In genomic region chr11:52419861-52420260, GRCm38 (mm10) we compare ENCODE assay signal across 22 mouse cellular contexts. TPM values are rescaled to one million over a fixed set of nuclear protein-coding genes. Genes with fewer than 3 reads are reported as not detected.
DNase-seq lines count a peak whose midpoint lies in the region; ATAC-seq and TF ChIP-seq lines count a peak whose summit lies in the region.
"Had no signal": no experiment of that assay in that cellular context is flagged by ENCODE, and none has a peak within 500 bp of the region (broad histone marks: within the 10 kb centered on the region; RNA-seq: fewer than 3 reads in every experiment).

No protein-coding gene starts in this region.

- no peaks in the 10 kb centered on the region for H3K9me3 ChIP-seq in kidney, embryonic 15.5 days (replicated peaks)
- no peaks in the 10 kb centered on the region for H3K9me3 ChIP-seq in kidney, embryonic 14.5 days (ENCODE audit: control insufficient read depth, low read length)
- H3K9me3 ChIP-seq: embryonic facial prominence, embryonic 13.5 days; embryonic facial prominence, embryonic 15.5 days; forebrain, embryonic 10.5 days; forebrain, embryonic 12.5 days had no signal

- H3K9ac ChIP-seq in kidney, embryonic 15.5 days, result no peak overlapping the region
- no peak overlapping the region for H3K9ac ChIP-seq in kidney, embryonic 14.5 days (ENCODE audit: low read depth, low read length)
- H3K9ac ChIP-seq: embryonic facial prominence, embryonic 13.5 days; embryonic facial prominence, embryonic 15.5 days; forebrain, embryonic 12.5 days had no signal

- TF ChIP-seq CTCF in kidney, adult 2 months (conservative IDR thresholded peaks at IDR 0.05; ENCODE audit: insufficient read depth, insufficient read length, low read depth, low read length), result no peak

- DNase-seq in kidney, adult 2 months, result peak; percentile 70
- DNase-seq in kidney, postnatal 4 days, result no peak
- DNase-seq in kidney, adult 18-20 months, result no peak
- DNase-seq in kidney, postnatal 36 days, result peak; percentile 43 to 50
- DNase-seq: adrenal gland, adult 2 months; adrenal gland, postnatal 10 days; adrenal gland, postnatal 25 days; cerebellum, adult 11 months; cerebellum, adult 18-20 months; cerebellum, adult 8-10 months; cerebellum, adult 9-11 months; cerebellum, postnatal 14 days; cerebellum, postnatal 36 days; embryo, embryonic 11 days had no signal

- no peak for TF ChIP-seq POLR2A in kidney, adult 2 months (IDR thresholded peaks at IDR 0.05; ENCODE audit: low read depth, low read length)

- ATAC-seq in kidney, embryonic 15.5 days (replicated peaks; ENCODE audit: low FRiP score), result no peak
- ATAC-seq in kidney, embryonic 14.5 days (ENCODE audit: low FRiP score, low TSS enrichment), result no peak
- ATAC-seq: forebrain, embryonic 14.5 days had no signal

- no peaks in the 10 kb centered on the region for H3K27me3 ChIP-seq in kidney, adult 2 months (replicated peaks; ENCODE audit: control insufficient read depth, insufficient read depth, low read length)
- H3K27me3 ChIP-seq in kidney, embryonic 15.5 days, result no peaks in the 10 kb centered on the region
- no peaks in the 10 kb centered on the region for H3K27me3 ChIP-seq in kidney, embryonic 14.5 days (ENCODE audit: control insufficient read depth, insufficient read depth, low read length)
- H3K27me3 ChIP-seq: embryonic facial prominence, embryonic 13.5 days; embryonic facial prominence, embryonic 15.5 days had no signal

- H3K4me1 ChIP-seq in kidney, adult 2 months (ENCODE audit: control insufficient read depth, insufficient read depth, low read length), result no peaks in the 10 kb centered on the region
- peaks cover 20% of the 10 kb centered on the region for H3K4me1 ChIP-seq in kidney, embryonic 15.5 days
- peaks cover 6% of the 10 kb centered on the region; the same call in 1 of the 2 replicates for H3K4me1 ChIP-seq in kidney, embryonic 14.5 days (ENCODE audit: control insufficient read depth, insufficient read depth, low read length)
- H3K4me1 ChIP-seq: embryonic facial prominence, embryonic 13.5 days; embryonic facial prominence, embryonic 15.5 days; forebrain, embryonic 10.5 days; forebrain, embryonic 12.5 days had no signal

- 42% methylated on average over 7 of the region's 7 CpGs for WGBS in kidney, adult 2 months
- WGBS in kidney, embryonic 15.5 days, result 70% methylated on average over 7 of the region's 7 CpGs
- 68% methylated on average over 7 of the region's 7 CpGs for WGBS in kidney, embryonic 14.5 days

- H3K27ac ChIP-seq in kidney, adult 2 months (ENCODE audit: insufficient read depth, low read depth, low read length), result no peak overlapping the region
- H3K27ac ChIP-seq in kidney, embryonic 15.5 days, result peak overlapping the region; percentile 76; the same call in 1 of the 2 replicates
- no peak overlapping the region for H3K27ac ChIP-seq in kidney, embryonic 14.5 days (ENCODE audit: low read depth, low read length)
- H3K27ac ChIP-seq: embryonic facial prominence, embryonic 13.5 days; embryonic facial prominence, embryonic 15.5 days; forebrain, embryonic 10.5 days; forebrain, embryonic 12.5 days had no signal

- H3K4me2 ChIP-seq in kidney, embryonic 15.5 days, result no peak overlapping the region; the same call in 1 of the 2 replicates
- H3K4me2 ChIP-seq in kidney, embryonic 14.5 days (replicated peaks; ENCODE audit: low read depth, low read length), result no peak overlapping the region
- H3K4me2 ChIP-seq: embryonic facial prominence, embryonic 13.5 days; embryonic facial prominence, embryonic 15.5 days; forebrain, embryonic 12.5 days had no signal

- no peak overlapping the region for H3K4me3 ChIP-seq in kidney, adult 2 months (ENCODE audit: insufficient read depth, low read depth, low read length)
- no peak overlapping the region for H3K4me3 ChIP-seq in kidney, embryonic 15.5 days (replicated peaks)
- no peak overlapping the region for H3K4me3 ChIP-seq in kidney, embryonic 14.5 days (ENCODE audit: low read length)
- H3K4me3 ChIP-seq: embryonic facial prominence, embryonic 13.5 days; embryonic facial prominence, embryonic 15.5 days; erythroblast, embryonic 14.5 days; forebrain, embryonic 10.5 days; forebrain, embryonic 12.5 days had no signal

- no peaks in the 10 kb centered on the region for H3K36me3 ChIP-seq in kidney, adult 2 months (ENCODE audit: control insufficient read depth, insufficient read depth, low read length)
- H3K36me3 ChIP-seq in kidney, embryonic 15.5 days, result no peaks in the 10 kb centered on the region
- H3K36me3 ChIP-seq in kidney, embryonic 14.5 days (ENCODE audit: control insufficient read depth, insufficient read depth, low read length), result no peaks in the 10 kb centered on the region
- H3K36me3 ChIP-seq: embryonic facial prominence, embryonic 13.5 days; embryonic facial prominence, embryonic 15.5 days; forebrain, embryonic 10.5 days; forebrain, embryonic 12.5 days had no signal

RNA-seq across cellular contexts. Expression of gene 9530068E07Rik, which starts 23.6 kb away (rescaled TPM):
- 219 and 245 TPM in 2 replicates for polyA plus RNA-seq in kidney, adult 2 months (2012; rRNA removed)
- polyA plus RNA-seq in kidney, embryonic 15.5 days (2015; fragmentation: Nextera tagmentation; extraction: Ambion mirVana), result 217 and 219 TPM in 2 replicates
- 139 and 234 TPM in 2 replicates for polyA plus RNA-seq in kidney, embryonic 14.5 days (2014; fragmentation: Nextera tagmentation; extraction: Ambion mirVana)

RNA-seq across cellular contexts. Expression of gene Vdac1, which starts 59.2 kb away (rescaled TPM):
- 259 and 341 TPM in 2 replicates for polyA plus RNA-seq in kidney, adult 2 months (2012; rRNA removed)
- polyA plus RNA-seq in kidney, embryonic 15.5 days (2015; fragmentation: Nextera tagmentation; extraction: Ambion mirVana), result 336 and 358 TPM in 2 replicates
- 265 and 284 TPM in 2 replicates for polyA plus RNA-seq in kidney, embryonic 14.5 days (2014; fragmentation: Nextera tagmentation; extraction: Ambion mirVana)

Comparison
In these comparisons a context has a peak if more than half of its experiments do, and no peak if none do; other contexts are left out.
1. DNase-seq: peak in kidney, adult 2 months (single experiment) and kidney, postnatal 36 days (2 of 2); none in kidney, postnatal 4 days (0 of 2) and kidney, adult 18-20 months (single experiment).